Mouse (Mus musculus) kidney, embryonic 14.5 days (tissue): Measurements from ENCODE around the gene Epha2. TPM values are rescaled to one million over a fixed set of nuclear protein-coding genes. Genes with fewer than 3 reads are reported as not detected.

Source experiments
- ATAC-seq: fragments of 200-750 bp; cut with Nextera tagmentation; 2 replicates; pipeline ENCODE4 v1.8.0; 2017; ENCODE audit warnings: moderate number of reproducible peaks, mild to moderate bottlenecking, moderate TSS enrichment, moderate library complexity; ENCODE audit not compliant: low FRiP score, low TSS enrichment
- H3K27ac ChIP-seq: fragments of 300-500 bp; sonication (generic); 2 replicates; pipeline ENCODE4 v1.5.1; 2014; ENCODE audit warnings: low read depth, mild to moderate bottlenecking, low read length, moderate library complexity, mixed read lengths
- H3K27me3 ChIP-seq: fragments of 300-500 bp; sonication (generic); 2 replicates; pipeline ENCODE4 v1.6.1; 2014; ENCODE audit warnings: mild to moderate bottlenecking, low read length; ENCODE audit not compliant: control insufficient read depth, insufficient read depth
- H3K36me3 ChIP-seq: fragments of 300-500 bp; sonication (generic); 2 replicates; pipeline ENCODE4 v1.6.1; 2014; ENCODE audit warnings: low read length, mixed read lengths; ENCODE audit not compliant: control insufficient read depth, insufficient read depth
- H3K4me1 ChIP-seq: fragments of 300-500 bp; sonication (generic); 2 replicates; pipeline ENCODE4 v1.6.1; 2014; ENCODE audit warnings: low read length, mixed read lengths; ENCODE audit not compliant: control insufficient read depth, insufficient read depth
- H3K4me2 ChIP-seq: fragments of 300-500 bp; sonication (generic); replicated peaks from 2 replicates; pipeline ENCODE4 v1.6.1; 2014; ENCODE audit warnings: low read depth, mild to moderate bottlenecking, low read length
- H3K4me3 ChIP-seq: fragments of 300-500 bp; sonication (generic); 2 replicates; pipeline ENCODE4 v1.5.1; 2014; ENCODE audit warnings: mild to moderate bottlenecking, low read length
- H3K9ac ChIP-seq: fragments of 300-500 bp; sonication (generic); 2 replicates; pipeline ENCODE4 v1.6.1; 2014; ENCODE audit warnings: low read depth, mild to moderate bottlenecking, low read length, moderate library complexity
- H3K9me3 ChIP-seq: fragments of 300-500 bp; sonication (generic); 2 replicates; pipeline ENCODE4 v1.6.1; 2016; ENCODE audit warnings: low read length; ENCODE audit not compliant: control insufficient read depth
- WGBS: fragments of 180-500 bp; shearing (Covaris S2); extraction: QIAGEN DNeasy Blood & Tissue Kit; methylation state at CpG from one replicate; pipeline ENCODE4 v1.1.7; 2014; 5-methylcytosine and 5-hydroxymethylcytosine counted together
- polyA plus RNA-seq: library from polyadenylated mRNA; unstranded; fragments of >200 nt; fragmentation: Nextera tagmentation; extraction: Ambion mirVana; gene quantifications from 2 replicates; pipeline ENCODE4 v1.2.1, GENCODE M21; 2014

The Epha2 gene
- polyA plus RNA-seq, 1 experiment from 2014 or later: 3.9 TPM

- Histone ChIP-seq H3K4me3 (no peak overlapping the region), H3K4me2 (no peak overlapping the region), H3K27me3 (no peaks in the 10 kb centered on the region), H3K9ac (no peak overlapping the region), H3K27ac (no peak overlapping the region), H3K36me3 (no peaks in the 10 kb centered on the region), H3K9me3 (no peaks in the 10 kb centered on the region), H3K4me1 (peaks cover 23% of the 10 kb centered on the region)
- ATAC-seq: no peak
- 68% methylated on average over 12 of the region's 12 CpGs for WGBS
These were observed 49.0 kb downstream of the Epha2 start for GRCm38 (mm10) chr4:141350015-141350414.

- peaks cover 23% of the 10 kb centered on the region for H3K4me1 ChIP-seq
- peak; percentile 63; the same call in 1 of the 2 replicates for ATAC-seq
These were observed 50.9 kb downstream of the Epha2 start for GRCm38 (mm10) chr4:141351972-141352371.

GRCm38 (mm10) chr4:141352986-141353385 lies 51.9 kb downstream of the Epha2 start:
- ATAC-seq: no peak
- Histone ChIP-seq H3K27ac (no peak overlapping the region), H3K4me1 (peaks cover 20% of the 10 kb centered on the region), H3K9me3 (peaks cover 5% of the 10 kb centered on the region; the same call in 1 of the 2 replicates), H3K4me2 (no peak overlapping the region), H3K27me3 (no peaks in the 10 kb centered on the region), H3K4me3 (no peak overlapping the region), H3K9ac (no peak overlapping the region), H3K36me3 (no peaks in the 10 kb centered on the region)
- WGBS: 62% methylated on average over 5 of the region's 5 CpGs

More at GRCm38 (mm10) chr4:141351972-141352371, 50.9 kb downstream of the Epha2 start:
- Histone ChIP-seq H3K4me3 (no peak overlapping the region), H3K36me3 (no peaks in the 10 kb centered on the region), H3K27me3 (no peaks in the 10 kb centered on the region), H3K9me3 (no peaks in the 10 kb centered on the region), H3K9ac (no peak overlapping the region), H3K4me2 (no peak overlapping the region), H3K27ac (no peak overlapping the region)
- 40% methylated on average over 7 of the region's 7 CpGs for WGBS

GRCm38 (mm10) chr4:141353868-141354267 lies 52.8 kb downstream of the Epha2 start:
- WGBS: 59% methylated on average over 8 of the region's 8 CpGs

GRCm38 (mm10) chr4:141357811-141358210 lies 56.8 kb downstream of the Epha2 start:
- no peak overlapping the region for H3K9ac ChIP-seq
- H3K27me3 ChIP-seq: no peaks in the 10 kb centered on the region
- H3K27ac ChIP-seq: no peak overlapping the region
- H3K9me3 ChIP-seq: peaks cover 5% of the 10 kb centered on the region; the same call in 1 of the 2 replicates
- no peak overlapping the region for H3K4me2 ChIP-seq
- H3K36me3 ChIP-seq: no peaks in the 10 kb centered on the region
- ATAC-seq: no peak
- H3K4me3 ChIP-seq: no peak overlapping the region
- peaks cover 5% of the 10 kb centered on the region for H3K4me1 ChIP-seq

More at GRCm38 (mm10) chr4:141353868-141354267, 52.8 kb downstream of the Epha2 start:
- Histone ChIP-seq H3K27ac (no peak overlapping the region; the same call in 1 of the 2 replicates), H3K36me3 (no peaks in the 10 kb centered on the region), H3K9me3 (peaks cover 5% of the 10 kb centered on the region; the same call in 1 of the 2 replicates), H3K9ac (no peak overlapping the region), H3K4me3 (no peak overlapping the region), H3K4me2 (no peak overlapping the region), H3K4me1 (peaks cover 17% of the 10 kb centered on the region), H3K27me3 (no peaks in the 10 kb centered on the region)
- no peak for ATAC-seq

- H3K4me3 ChIP-seq: no peak overlapping the region
- H3K36me3 ChIP-seq: no peaks in the 10 kb centered on the region
- no peak for ATAC-seq
- no peak overlapping the region for H3K4me2 ChIP-seq
- WGBS: 91% methylated on average over 6 of the region's 6 CpGs
- H3K4me1 ChIP-seq: no peaks in the 10 kb centered on the region
- no peak overlapping the region for H3K27ac ChIP-seq
- no peaks in the 10 kb centered on the region for H3K27me3 ChIP-seq
- peaks cover 5% of the 10 kb centered on the region; the same call in 1 of the 2 replicates for H3K9me3 ChIP-seq
- H3K9ac ChIP-seq: no peak overlapping the region
These were observed 58.2 kb downstream of the Epha2 start for GRCm38 (mm10) chr4:141359222-141359621.

GRCm38 (mm10) chr4:141360846-141361245 lies 59.8 kb downstream of the Epha2 start:
- Histone ChIP-seq H3K27ac (no peak overlapping the region), H3K27me3 (peaks cover 4% of the 10 kb centered on the region; the same call in 1 of the 2 replicates), H3K4me3 (no peak overlapping the region), H3K9me3 (peaks cover 5% of the 10 kb centered on the region; the same call in 1 of the 2 replicates), H3K4me1 (no peaks in the 10 kb centered on the region), H3K4me2 (no peak overlapping the region), H3K36me3 (no peaks in the 10 kb centered on the region), H3K9ac (no peak overlapping the region)
- no peak for ATAC-seq
- WGBS: 39% methylated on average over 7 of the region's 7 CpGs

- WGBS: 31% methylated on average over 11 of the region's 11 CpGs
- H3K4me3 ChIP-seq: no peak overlapping the region
- no peaks in the 10 kb centered on the region for H3K4me1 ChIP-seq
- no peak overlapping the region for H3K9ac ChIP-seq
- no peak overlapping the region for H3K4me2 ChIP-seq
- no peak overlapping the region for H3K27ac ChIP-seq
- no peaks in the 10 kb centered on the region for H3K36me3 ChIP-seq
- peaks cover 13% of the 10 kb centered on the region for H3K27me3 ChIP-seq
- ATAC-seq: peak; percentile 25; the same call in 1 of the 2 replicates
- H3K9me3 ChIP-seq: no peaks in the 10 kb centered on the region
These were observed 62.0 kb downstream of the Epha2 start for GRCm38 (mm10) chr4:141362937-141363548.

- Histone ChIP-seq H3K9me3 (no peaks in the 10 kb centered on the region), H3K9ac (no peak overlapping the region), H3K4me2 (no peak overlapping the region), H3K4me1 (no peaks in the 10 kb centered on the region), H3K27ac (no peak overlapping the region), H3K36me3 (no peaks in the 10 kb centered on the region), H3K27me3 (peaks cover 20% of the 10 kb centered on the region), H3K4me3 (no peak overlapping the region)
- peak; percentile 22; the same call in 1 of the 2 replicates for ATAC-seq
- 32% methylated on average over 8 of the region's 8 CpGs for WGBS
These were observed 64.1 kb downstream of the Epha2 start for GRCm38 (mm10) chr4:141365126-141365525.
